Mouse (Mus musculus): ENCODE measurements around the gene Snx11. TPM values are rescaled to one million over a fixed set of nuclear protein-coding genes. Genes with fewer than 3 reads are reported as not detected.
"Not testable (repeated sequence)": the region's sequence is repeated elsewhere in the genome, so short reads cannot be mapped to it uniquely, and the experiment has no call there.

Snx11 gene
- 10 to 100 TPM; 51.0 to 54.4 TPM for total RNA-seq (2021)

DNA sequence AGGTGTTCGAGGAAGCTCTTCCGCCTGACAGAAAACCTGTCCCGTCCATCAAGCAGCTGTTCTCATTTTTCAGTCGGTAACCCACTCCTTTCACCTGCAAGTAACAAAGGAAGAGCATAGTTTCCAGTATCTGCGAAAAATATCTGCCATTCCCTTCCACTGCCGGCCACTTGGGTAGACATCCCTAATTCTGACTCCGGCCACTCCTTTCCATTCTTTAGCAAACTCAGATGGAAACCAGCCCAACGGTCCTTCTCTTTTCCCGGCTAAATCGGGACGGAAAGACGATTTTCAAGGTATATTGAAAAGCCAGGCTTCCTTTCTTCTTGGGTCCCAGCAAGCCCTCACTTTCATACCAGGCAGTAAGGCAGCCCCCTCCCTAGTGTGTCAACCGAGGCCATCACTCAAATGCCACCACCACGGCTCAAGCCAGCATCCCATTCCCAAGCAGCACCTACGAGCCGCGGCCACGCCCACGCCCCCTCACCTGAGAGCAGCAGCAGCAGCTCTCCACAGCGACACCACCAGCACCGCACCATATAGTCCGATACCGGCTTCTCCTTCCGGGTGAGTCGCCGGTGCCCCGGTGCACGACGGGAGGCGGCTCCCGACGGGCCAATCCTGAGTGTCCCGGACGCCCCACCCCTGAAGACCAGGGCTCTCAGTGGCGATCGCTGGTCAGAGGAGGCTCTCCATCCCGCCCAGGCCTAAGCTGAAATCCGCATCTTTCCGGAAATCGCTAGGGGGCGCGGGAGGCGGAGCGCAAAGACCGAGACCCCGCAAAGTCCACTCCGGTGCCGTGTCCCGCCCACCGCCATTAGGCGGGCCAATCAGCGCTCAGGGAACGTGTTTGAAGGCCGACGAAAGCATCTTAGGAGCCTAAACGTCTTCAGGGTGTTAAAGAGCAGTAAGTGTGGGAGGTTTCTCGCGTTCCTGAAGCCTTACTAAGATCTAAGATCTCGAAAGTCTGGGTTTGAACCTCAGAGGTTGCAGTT lies at the start of gene Snx11:
TSS of gene Snx11 (minus strand) at position 592 of the 995 bp plus-strand sequence.
- DNase-seq: peak; percentile 99

DNA sequence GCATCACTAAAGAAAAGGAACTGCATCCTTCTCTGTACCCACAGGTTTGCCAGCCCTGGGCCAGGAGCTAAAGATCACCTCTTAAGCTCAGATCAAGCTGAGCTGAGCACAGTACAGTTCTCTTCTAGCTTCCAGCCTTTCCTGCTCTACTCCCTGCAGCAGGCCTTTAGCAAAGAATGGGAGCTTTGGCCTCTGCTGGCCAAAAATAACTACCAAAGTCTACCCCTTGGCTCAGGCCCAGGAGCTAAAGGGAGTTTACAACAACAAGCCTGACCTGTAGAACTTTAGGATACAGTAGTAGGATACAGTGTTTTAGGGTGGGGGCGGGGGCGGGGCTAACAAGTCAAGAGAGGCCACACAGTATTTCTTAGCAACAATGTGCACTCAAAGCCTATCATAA lies 49.1 kb upstream of the Snx11 start:
- DNase-seq: no peak

DNA sequence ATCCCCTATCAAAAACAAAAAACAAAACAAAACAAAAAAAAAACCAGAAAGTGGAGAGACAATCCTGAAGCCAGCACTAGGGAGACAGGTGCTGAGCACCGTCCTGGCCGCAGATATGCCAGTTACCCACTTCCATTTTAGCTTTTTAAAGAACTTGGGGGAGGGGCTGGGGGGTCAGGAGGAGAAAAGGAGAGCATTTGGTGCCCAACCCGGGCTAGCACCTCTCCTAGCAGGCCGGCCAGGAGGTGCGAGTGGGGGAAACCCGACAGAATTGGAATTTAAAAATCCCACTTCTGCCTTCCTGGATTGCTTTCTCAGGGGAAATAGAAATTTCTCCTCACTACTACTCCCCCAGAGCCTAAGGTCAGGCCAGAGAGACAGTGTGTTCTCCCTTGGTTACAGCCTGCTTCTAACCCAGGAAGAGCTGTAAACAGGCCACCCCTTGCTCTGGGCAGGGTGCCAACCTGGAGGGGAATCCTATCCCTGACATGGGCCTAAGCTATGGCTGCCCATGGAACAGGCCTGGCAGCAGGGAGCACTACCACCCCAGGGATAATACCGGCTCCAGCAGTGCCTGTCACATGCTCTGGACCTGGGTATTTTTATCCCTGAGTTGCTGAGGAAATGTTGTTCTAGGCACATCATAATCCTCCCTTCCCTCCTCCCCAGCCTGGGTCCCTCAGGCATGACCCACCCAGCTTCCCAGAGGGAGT lies 47.6 kb upstream of the Snx11 start:
- no peak for DNase-seq

DNA sequence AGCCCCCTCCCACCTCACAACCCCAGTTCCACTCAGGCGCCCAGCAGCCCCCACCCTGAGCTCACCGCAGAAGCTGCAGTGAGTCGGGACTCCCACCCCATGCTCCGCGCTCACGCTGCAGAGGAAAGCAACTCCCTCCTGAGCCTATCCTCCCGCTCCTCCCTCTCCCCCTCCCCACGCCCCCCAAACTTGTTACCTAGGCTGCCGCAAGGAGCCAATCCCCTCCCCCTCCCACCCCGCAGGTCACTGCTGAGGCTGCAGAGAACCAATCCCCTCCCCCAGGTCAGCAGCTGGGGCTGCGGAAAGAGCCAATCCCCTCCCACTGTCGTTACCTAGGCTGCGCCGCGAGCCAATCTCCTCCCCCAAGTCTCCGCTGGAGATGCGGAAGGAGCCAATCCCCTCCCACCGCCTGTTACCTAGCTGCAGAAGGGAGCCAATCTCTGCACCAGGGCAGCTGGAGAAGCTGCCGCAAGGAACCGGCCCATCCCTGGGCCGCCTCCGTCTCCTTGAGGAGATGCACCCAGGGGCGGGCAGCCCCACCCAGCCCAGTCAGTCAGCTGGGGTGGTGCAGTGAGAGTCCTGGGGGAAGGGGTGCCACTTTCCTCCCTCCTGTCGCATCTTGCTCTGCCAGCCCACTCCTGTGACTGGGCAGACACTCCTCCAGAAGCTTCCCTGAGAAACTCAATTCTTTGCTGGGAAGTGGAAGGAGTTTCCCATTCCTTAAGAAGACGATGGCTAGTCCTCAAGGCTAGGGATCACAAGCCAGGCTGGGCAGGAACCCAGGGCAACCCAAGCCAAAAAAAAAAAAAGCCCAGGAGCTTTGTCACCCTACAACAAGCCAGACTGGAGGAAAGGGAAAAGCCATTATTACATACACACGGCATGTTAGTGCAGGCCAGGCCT lies 46.8 kb upstream of the Snx11 start:
- peak; percentile 81 to 87 for DNase-seq

DNA sequence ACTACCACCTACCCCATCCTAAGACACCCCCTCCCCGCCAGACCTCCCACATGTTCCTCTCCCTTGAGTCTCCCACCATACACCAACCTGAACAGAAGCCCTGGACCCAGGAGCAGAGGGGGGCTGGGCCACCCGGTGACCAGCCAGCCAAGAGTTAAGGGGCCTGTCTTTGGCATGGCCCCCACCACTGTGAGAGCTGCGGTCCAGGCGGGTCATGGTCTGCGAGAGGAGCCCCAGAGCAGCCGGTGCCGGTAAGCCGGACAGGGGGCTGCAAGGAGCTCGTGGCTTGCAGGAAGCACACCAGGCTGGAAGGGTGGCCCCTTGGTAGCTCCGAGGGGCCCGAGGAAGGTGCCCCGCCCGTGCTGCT lies 46.1 kb upstream of the Snx11 start:
- DNase-seq: no peak

DNA sequence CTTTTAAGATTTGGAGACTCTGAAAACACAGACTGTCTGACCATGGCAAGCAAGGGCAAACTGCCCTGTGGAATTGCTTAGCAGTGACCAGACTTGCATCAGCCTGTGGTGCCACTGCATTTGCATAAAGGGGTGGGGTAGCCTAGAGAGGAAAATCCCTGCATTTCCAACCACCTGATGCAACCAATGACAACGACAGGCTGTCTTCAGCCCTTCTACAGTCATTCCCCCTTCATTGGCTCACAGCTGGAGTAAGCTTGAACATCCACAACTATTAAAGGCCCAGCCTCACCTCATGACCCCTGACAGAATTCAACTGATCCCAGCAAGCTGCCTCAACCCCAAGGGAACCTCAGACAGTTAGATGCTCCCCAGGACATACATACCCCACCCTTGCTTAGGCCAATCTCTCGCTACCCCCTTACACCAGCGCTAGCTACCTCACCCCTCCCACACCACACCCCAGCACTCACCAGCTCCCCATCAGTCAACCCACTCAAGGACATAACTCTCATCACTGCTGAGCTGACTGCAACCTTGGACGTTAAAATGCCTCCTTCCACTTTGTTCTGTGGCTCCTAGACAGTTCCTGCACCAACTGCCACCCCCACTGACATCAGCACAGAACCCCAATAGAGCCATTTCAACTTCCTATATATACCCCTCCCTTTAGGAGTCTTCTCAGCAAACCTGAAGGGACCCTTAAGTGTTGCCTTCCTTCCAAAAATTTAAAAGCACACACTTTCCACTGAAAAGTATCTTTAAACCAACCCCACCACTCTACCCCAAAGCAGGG lies 45.5 kb upstream of the Snx11 start:
- no peak for DNase-seq

DNA sequence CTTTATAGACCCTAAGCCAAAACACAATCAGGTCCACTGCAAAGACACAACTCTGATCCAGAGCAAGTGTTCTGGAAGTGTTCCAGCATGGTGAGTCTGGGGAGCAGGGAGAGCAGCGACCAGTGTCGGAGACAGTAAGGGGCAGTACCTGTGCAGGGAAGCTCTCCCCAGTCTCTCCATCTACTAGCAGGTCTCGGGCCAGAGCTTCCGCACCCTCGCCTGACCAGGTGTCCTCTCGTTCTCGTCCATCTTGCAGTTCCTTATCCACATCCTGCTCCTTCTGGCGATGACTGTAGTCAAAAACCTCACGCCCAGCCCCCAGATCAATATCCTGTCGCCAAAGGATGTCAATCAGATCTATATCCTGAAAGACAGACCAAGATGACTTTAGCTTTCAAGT lies 44.6 kb upstream of the Snx11 start:
- no peak for DNase-seq

DNA sequence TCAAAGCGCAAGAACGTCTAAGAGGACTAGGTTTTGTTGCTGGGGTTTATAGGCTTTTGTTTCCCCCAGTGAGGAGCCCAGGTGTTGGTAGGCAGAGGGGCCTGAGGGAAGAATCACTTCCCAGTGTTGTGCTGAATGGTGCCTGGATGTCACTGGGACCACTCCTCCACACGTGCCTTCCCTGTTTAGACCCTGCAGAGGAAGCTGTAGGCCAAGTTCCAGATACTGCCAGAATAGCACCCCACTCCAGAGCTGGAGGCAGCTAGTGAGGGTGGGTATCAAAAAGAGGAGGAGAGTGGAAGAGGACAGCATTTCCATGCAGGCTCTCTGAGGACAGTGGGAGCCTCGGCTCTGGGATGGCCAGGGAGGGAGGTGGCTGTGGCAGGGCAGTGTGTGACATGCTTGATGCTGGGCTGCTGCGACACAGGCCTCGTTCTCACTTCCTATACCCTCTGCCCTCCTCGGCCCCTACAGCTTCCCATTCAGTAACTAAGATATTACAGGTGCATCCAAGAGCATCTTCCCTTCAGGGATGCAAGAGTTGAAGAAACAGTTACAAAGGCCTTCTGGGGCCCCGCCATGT lies 40.9 kb upstream of the Snx11 start:
- DNase-seq: no peak

DNA sequence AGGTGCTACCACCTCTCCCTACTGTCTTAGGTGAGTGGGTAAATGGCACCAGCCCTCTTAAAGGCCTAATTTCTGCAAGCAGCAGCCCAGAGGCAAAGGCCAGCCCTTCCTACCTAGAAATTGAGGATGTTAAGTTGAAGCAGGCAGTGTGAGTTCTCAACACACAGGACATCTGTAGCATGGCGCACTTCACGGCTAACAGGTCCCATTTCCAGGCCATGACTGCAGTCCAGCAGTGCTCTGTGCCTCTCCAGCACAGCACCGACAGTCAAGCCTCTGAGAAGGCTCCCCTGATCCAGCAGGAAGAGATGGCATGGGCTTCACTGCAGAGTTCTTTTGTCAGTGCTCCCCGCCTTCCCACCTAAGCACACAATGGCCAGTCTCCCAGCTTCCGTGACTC lies 39.6 kb upstream of the Snx11 start:
- no peak for DNase-seq

DNA sequence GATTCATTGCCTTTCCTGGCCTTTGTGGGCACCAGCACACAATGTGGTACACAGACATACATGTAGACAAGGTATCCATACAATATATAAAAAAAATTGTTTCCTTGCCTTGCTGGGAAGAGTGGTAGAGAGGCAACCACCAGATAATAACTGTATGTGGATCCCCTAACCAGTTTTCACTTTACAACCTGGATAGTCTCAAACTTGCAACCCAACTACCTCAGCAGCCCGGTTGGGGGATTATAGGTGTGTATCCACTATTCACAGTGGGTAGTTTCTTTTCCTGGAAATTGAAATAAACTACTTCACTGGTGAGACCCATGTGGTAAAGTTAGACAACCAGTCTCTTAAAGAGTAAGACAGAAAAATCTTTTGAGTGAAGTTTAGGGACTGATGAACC lies 39.1 kb upstream of the Snx11 start:
- no peak for DNase-seq

DNA sequence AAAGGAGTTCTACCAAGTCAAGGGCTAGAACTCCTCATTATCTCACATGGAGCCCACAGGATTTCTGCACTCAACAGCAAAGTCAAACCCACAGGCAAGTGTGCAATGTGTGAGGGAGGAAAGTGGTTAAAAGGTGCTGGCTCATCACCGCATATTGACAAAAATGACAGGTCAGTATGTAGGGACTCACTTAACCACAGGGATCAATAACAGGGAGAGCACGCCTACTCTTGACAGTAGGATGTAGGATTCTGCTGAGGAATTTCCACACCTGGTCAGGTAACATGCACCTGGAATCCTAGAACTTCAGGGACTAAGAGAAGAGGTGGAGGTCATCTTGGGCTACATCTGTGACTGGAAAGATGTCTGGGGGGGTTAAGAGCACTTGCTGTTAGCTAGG lies 38.5 kb upstream of the Snx11 start:
- no peak for DNase-seq

DNA sequence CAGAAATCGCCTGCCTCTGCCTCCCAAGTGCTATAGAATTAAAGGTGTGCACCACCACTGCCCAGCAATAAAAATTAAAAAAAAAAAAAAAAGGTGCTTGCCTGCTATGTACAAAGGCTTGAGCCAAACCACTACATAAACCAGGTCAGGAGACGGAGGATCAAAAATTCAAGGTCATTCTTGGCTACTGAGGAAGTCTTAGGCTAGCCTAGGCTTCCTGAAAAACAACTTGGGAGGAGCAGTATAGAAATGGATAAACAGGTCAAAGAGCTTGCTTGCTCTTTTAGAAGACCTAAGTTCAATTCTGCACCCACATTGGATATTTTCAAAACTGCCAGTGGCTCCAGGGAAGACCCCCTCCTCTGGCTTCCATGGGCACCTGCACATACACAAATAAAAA lies 37.1 kb upstream of the Snx11 start:
- DNase-seq: no peak

DNA sequence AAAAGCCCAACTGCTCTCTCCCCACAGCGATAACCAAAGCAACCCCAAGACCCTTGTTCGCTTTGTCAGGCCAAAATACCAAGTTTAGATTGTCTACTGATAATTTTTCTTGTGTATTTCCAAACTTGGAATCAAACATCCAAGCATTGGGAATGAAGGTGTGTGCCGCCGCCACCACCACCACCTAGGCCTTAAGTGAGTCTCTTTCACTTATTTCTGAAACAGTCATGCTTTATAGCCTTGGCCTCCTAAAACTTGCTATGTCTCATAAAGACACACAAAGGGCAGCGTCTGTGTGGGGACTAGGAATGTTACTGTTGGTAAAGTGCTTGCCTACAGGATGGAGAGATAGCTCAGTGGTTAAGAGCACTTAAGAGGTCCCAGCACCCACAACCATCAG lies 36.6 kb upstream of the Snx11 start:
- DNase-seq: no peak

DNA sequence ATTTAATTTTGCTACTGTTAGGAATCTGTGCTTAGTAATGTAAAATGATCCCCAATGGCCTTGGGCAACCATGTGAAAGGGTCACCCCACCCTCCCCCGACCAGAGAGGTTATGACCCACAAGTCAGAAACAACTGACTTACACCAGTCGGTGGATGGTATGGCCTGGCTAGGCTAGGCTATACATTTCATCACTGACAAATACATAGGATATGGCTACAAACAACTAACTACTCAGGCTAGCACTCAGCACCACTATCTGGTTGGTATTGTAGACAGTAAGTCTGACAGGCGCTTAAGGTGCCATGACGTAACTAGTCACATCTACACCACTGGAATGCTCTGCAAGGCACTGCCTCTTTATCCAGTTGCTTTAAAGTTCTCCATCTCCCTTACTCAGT lies 36.1 kb upstream of the Snx11 start:
- no peak for DNase-seq

DNA sequence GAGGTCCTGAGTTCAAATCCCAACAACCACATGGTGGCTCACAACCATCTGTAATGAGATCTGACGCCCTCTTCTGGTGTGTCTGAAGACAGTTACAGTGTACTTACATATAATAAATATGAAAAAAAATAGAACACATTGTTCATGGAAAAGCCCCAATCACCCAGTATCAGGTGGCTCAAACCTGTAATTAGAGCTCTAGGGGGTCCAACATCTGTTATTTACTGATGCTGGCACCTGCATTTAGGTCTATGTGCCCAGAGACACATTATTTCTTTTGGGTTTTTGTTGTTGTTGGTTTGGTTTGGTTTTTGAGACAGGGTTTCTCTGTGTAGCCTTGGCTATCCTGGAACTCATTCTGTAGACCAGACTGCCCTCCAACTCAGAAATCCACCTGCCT lies 33.8 kb upstream of the Snx11 start:
- not testable (repeated sequence) for DNase-seq

DNA sequence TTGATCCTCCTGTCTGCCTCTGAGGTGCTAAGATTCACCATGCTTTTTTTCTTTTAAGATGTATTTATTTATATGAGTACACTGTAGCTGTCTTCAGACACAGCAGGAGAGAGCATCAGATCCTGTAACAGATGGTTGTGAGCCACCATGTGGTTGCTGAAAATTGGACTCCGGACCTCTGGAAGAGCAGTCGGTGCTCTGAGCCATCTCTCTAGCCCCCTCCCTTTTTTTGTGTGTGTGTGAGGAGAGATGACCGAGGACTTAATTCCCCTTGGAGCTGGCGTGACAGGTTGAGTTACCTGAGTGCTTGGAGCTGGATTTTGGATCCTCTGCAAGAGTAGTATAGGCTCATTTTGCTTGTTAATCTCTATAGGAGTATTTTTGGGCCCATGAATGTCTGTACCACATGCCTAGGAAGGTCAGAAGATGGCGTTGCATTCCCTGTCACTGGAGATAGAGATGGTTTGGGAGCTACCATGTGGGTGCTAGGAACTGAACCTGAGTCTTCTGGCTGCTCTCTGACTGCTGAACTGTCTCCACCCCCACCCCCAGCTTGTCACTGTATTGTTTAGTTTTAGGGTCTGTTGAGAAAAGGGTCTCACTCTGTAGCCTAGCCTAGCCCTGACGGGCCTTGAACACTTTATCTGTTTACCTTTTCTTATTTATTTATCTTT lies 32.3 kb upstream of the Snx11 start:
- DNase-seq: no peak

DNA sequence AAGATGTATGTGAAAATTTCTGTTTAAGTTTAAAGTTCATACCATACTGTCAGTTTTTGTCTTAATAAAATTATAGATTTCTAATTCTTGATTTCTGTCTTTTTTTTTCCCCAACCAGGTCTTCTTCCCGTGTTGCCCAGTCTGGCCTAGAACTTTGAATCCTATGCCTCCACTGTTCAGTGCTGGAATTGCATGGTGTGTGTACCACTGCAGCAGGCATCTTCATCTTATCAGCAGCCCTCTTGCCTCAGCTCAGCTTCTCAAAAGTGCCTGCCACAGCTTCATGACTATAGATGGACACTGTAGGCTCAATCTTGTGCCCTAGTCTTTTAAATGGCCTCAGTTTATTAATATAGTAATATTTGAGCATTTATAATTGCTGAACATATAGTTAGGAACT lies 30.7 kb upstream of the Snx11 start:
- DNase-seq: no peak

DNA sequence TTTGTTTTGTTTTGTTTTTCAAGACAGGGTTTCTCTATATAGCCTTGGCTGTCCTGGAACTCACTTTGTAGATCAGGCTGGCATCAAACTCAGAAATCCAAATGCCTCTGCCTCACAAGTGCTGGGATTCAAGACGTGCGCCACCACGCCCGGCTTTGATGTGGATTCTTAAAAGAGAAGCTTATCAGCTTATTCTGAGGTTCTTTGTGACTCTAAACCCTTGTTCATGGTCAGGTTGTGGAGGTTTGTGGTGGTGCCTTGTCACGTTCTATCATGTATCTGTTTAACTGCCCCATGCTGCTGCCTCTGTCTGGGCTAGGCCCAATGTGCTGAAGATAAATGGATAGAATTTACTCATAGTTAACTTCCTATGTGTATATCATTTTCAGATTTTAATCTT lies 28.2 kb upstream of the Snx11 start:
- DNase-seq: no peak

DNA sequence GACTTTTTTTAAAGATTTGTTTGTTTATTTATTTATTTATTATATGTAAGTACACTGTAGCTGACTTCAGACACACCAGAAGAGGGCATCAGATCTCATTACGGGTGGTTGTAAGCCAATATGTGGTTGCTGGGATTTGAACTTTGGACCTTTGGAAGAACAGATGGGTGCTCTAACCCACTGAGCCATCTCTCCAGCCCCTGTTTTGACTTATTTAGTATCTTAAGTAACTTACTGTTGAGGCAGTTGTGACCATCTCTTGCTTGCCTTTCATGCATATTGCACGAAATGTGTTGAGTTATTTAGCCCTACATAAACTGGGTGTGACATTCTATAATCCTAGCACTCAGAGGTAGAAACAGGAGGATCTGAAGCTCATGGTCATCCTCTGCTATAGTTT lies 22.2 kb upstream of the Snx11 start:
- DNase-seq: no peak

DNA sequence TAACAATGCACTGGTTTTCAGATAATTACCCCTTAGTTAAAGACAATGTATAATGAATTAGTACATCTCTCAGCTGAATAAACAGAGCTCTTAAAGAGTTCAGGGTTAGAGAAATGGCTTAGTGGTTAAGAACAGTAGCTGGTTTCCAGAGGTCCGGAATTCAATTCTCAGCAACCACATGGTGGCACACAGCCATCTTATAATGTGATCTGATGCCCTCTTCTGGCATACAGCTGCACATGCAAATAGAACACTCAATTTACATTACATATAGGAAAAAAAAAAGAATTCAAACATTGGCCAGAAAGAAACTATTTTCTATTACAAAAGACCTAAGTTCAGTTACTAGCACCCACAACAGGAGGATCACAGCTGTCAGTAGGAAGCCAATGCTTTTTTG lies 19.2 kb upstream of the Snx11 start:
- DNase-seq: no peak

DNA sequence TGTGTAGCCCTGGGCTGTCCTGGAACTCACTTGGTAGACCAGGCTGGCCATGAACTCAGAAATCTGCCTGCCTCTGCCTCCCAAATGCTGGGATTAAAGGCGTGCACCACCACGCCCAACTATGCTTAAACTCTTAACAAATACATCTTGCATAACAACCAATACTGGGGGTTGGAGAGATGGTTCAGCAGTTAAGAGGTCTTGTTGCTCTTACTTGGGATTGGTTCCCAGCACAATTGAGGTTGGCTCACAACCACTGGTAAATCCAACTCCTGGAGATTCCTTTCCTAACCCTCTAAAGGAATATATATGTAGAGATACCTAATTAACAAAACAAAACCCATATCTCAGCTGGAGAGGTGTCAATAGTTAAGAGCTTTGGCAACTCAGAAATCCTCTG lies 18.7 kb upstream of the Snx11 start:
- no peak for DNase-seq

Measured in layer of hippocampus, postnatal 36 days (tissue).